Mouse (Mus musculus): ENCODE measurements around the gene Afg1l. TPM values are rescaled to one million over a fixed set of nuclear protein-coding genes. Genes with fewer than 3 reads are reported as not detected.

Gene Afg1l
- polyA plus RNA-seq, 1 experiment, result 7.7 TPM

DNA sequence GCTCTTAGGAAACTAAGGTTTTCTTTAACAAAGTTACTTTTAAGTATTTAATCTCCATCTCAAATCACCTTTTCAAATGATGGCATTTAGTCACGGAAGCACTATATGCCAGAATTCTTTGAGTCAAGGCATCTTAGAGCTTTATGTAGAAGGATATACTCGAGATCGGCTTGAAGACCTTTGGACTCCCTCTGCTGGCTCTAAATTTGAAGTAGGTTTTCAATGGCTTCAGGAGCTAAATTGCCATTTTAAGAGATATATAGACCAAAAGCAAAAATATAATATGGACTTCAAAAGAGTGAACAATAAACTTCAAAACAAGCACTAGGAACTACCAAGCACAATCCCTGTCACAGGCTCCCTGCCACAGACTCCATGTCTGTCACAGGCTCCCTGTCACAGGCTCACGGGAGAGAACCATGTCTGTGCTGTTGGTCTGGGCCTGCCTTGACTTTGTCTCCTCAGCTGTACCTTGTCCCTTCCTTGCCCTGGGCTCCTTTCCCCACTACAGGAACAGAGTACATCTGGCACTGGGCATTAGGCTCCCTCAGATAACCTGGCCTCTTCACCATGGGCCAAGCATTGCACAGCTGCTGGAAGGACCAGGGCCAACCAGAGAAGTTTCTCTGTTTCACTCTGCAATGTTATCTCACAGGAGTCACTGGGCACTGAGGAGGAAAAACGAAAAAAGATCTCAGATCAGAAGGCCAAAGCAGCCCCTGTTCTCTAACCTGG lies 210.4 kb downstream of the Afg1l start:
- H3K4me1 ChIP-seq (ENCODE audit: control insufficient read depth, insufficient read depth, low read length), result peaks cover 37% of the 10 kb centered on the region
- WGBS, result 63% methylated on average over 5 of the region's 5 CpGs
- no peak overlapping the region for H3K4me3 ChIP-seq (replicated peaks; ENCODE audit: extremely low read depth, low read depth, low read length)
- no peak for TF ChIP-seq CTCF (IDR thresholded peaks at IDR 0.05; ENCODE audit: insufficient read depth, low read length)
- TF ChIP-seq POLR2A (IDR thresholded peaks at IDR 0.05; ENCODE audit: borderline replicate concordance, extremely low read depth, low read depth, low read length), result no peak
- DNase-seq, result no peak

DNA sequence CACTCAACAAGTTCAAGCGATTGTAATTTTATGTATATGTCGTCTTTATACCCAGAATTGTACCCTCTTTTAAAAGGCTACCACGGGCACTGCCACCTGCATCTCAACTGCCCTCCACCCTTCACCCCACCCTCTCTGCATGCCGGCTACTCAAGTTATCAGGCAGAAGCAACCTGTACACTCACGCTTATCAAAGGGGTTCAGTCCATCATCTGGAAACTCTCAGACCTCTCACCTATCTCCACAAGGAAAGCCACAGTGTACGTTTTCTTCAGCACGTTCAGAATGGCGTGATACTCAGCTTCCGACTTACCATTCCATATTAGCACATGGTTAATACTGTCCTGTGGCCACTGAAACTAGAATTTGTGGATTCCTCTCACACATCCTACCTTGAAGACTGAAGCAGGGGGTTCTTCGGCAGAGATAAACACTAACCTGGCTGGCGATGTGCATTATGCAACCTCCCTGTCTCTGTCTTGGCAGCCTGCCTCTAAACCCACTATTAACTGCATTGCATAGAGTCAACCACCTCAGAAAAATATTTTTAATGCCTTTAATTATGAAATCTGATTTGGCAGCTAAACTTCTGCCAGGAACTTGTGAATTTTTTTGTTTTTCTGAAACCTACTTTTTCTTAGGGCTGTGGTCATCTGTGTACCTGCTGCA lies 213.2 kb downstream of the Afg1l start:
- peaks cover 41% of the 10 kb centered on the region for H3K4me1 ChIP-seq (ENCODE audit: control insufficient read depth, insufficient read depth, low read length)
- no peak overlapping the region for H3K4me3 ChIP-seq (replicated peaks; ENCODE audit: extremely low read depth, low read depth, low read length)
- TF ChIP-seq CTCF (IDR thresholded peaks at IDR 0.05; ENCODE audit: insufficient read depth, low read length) (no peak), POLR2A (IDR thresholded peaks at IDR 0.05; ENCODE audit: borderline replicate concordance, extremely low read depth, low read depth, low read length) (no peak)
- DNase-seq, result no peak
- whole genome bisulfite sequencing, result 72% methylated on average over 11 of the region's 11 CpGs

DNA sequence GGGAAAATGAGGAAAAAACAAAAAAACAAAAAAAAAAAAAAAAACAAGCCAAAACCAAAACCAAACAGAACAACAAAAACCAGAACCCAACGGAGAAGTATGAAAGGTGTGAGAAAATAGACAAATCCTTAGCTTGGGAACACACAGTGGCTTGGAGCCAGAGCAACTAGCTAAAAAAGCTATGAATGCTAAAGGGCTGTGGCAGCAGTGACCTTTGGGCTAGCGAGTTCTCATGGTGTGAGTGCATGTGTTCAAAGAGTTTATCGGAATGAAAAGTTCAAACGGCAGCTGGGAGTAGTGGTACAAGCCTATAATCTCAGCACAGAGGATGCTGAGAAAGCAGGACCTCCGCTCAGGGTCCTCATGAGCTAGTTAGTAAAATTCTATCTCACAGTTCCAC lies 214.2 kb downstream of the Afg1l start:
- no peak for TF ChIP-seq POLR2A (IDR thresholded peaks at IDR 0.05; ENCODE audit: borderline replicate concordance, extremely low read depth, low read depth, low read length)
- no peak for TF ChIP-seq CTCF (IDR thresholded peaks at IDR 0.05; ENCODE audit: insufficient read depth, low read length)
- WGBS, result 64% methylated on average over 5 of the region's 5 CpGs
- no peak for DNase-seq
- Histone ChIP-seq H3K4me1 (ENCODE audit: control insufficient read depth, insufficient read depth, low read length) (peaks cover 32% of the 10 kb centered on the region), H3K4me3 (replicated peaks; ENCODE audit: extremely low read depth, low read depth, low read length) (no peak overlapping the region)

DNA sequence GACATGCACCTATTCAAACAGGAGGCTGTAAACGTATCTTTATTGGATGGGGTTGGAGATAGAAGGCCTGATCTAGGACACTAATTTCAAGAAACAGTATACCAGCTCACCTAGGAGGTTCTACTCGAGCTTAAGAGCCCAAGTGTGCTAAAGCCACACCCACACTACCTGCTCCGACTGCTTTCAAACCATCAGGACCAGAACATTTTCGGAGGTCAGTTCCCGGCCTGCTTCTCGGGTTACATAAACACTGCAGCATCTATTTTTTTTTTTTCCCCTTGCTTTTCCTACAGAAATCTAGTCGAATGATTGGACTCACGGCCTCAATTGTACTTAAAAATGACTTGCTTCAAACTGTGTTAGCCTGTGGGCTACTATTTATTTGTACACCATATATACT lies 214.7 kb downstream of the Afg1l start:
- DNase-seq, result no peak
- TF ChIP-seq POLR2A (IDR thresholded peaks at IDR 0.05; ENCODE audit: borderline replicate concordance, extremely low read depth, low read depth, low read length) (no peak), CTCF (IDR thresholded peaks at IDR 0.05; ENCODE audit: insufficient read depth, low read length) (no peak)
- Histone ChIP-seq H3K4me1 (ENCODE audit: control insufficient read depth, insufficient read depth, low read length) (peaks cover 28% of the 10 kb centered on the region), H3K4me3 (replicated peaks; ENCODE audit: extremely low read depth, low read depth, low read length) (no peak overlapping the region)
- 61% methylated on average over 8 of the region's 8 CpGs for WGBS

Other genes starting within 250 kb of the Afg1l start
- 49.3 and 79.9 TPM in 2 replicates for gene Foxo3, start 201.8 kb downstream of the Afg1l start, polyA plus RNA-seq (2012; rRNA removed)
- 236 and 380 TPM in 2 replicates for gene Snx3, start 23.5 kb upstream of the Afg1l start, polyA plus RNA-seq (2012; rRNA removed)
- gene Nr2e1, start 105.1 kb upstream of the Afg1l start, polyA plus RNA-seq (2012; rRNA removed), result not detected in 2 replicates
- 20.6 and 21.9 TPM in 2 replicates for gene Ostm1, start 105.3 kb upstream of the Afg1l start, polyA plus RNA-seq (2012; rRNA removed)